Mouse (Mus musculus) midbrain, embryonic 11.5 days (tissue): ENCODE measurements at regions not wholly inside any gene's neighbourhood (a gene's known extent, or its start where the extent isn't known, plus 50 kb on each side); places are given as distances from the start of the nearest gene placed in this dataset.

Source experiments
- ATAC-seq: fragments of 200-750 bp; cut with Nextera tagmentation; 2 replicates; pipeline ENCODE4 v1.8.0; 2017; ENCODE audit warnings: moderate TSS enrichment, moderate library complexity; ENCODE audit not compliant: low FRiP score
- DNase-seq: peaks from one replicate; pipeline ENCODE4 v3.0.0; 2015; ENCODE audit warnings: low spot score; ENCODE audit errors: missing footprints
- H3K27ac ChIP-seq: fragments of 300-500 bp; sonication (generic); 2 replicates; pipeline ENCODE4 v1.5.1; 2014; ENCODE audit warnings: low read depth, low read length
- H3K27me3 ChIP-seq: fragments of 300-500 bp; sonication (generic); 2 replicates; pipeline ENCODE4 v1.6.1; 2014; ENCODE audit warnings: mild to moderate bottlenecking, low read length, moderate library complexity, mixed read lengths; ENCODE audit not compliant: control insufficient read depth, insufficient read depth
- H3K36me3 ChIP-seq: fragments of 300-500 bp; sonication (generic); 2 replicates; pipeline ENCODE4 v1.6.1; 2014; ENCODE audit warnings: mild to moderate bottlenecking, low read length, moderate library complexity, mixed read lengths; ENCODE audit not compliant: control insufficient read depth, insufficient read depth
- H3K4me1 ChIP-seq: fragments of 300-500 bp; sonication (generic); 2 replicates; pipeline ENCODE4 v1.6.1; 2014; ENCODE audit warnings: low read length; ENCODE audit not compliant: control insufficient read depth, insufficient read depth
- H3K4me2 ChIP-seq: fragments of 300-500 bp; sonication (generic); 2 replicates; pipeline ENCODE4 v1.6.1; 2014; ENCODE audit warnings: mild to moderate bottlenecking, moderate library complexity
- H3K4me3 ChIP-seq: fragments of 300-500 bp; sonication (generic); 2 replicates; pipeline ENCODE4 v1.5.1; 2014; ENCODE audit warnings: low read depth, low read length
- H3K9ac ChIP-seq: fragments of 300-500 bp; sonication (generic); 2 replicates; pipeline ENCODE4 v1.6.1; 2014; ENCODE audit warnings: low read length
- H3K9me3 ChIP-seq: fragments of 300-500 bp; sonication (generic); 2 replicates; pipeline ENCODE4 v1.6.1; 2016; ENCODE audit warnings: low read length; ENCODE audit not compliant: control insufficient read depth
- WGBS: fragments of 180-500 bp; shearing (Covaris S2); extraction: QIAGEN DNeasy Blood & Tissue Kit; methylation state at CpG from one replicate; pipeline ENCODE4 v1.1.7; 2014; 5-methylcytosine and 5-hydroxymethylcytosine counted together

DNA sequence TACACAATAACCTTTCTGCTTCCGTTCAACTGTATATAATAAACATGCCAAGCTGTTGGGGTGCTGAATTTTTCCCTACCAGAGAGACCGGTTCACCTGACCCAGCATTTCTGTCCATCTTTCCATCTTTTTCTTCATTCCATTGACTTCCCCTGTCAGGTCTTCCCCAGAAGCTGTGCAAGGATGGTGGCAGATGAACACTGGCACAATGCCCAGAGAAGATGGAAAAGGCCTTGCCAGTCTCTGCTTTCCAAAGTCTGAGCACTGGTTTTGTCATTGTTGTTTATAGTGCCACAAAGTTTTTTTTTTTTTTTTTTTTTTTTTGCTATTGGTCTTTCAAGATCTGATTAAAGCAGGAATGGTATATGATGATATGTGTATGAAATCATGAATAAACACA, 526.6 kb downstream of the Fgf9 start:
- 94% methylated on average over 2 of the region's 2 CpGs for WGBS
- no peak overlapping the region for H3K9ac ChIP-seq
- H3K27me3 ChIP-seq, result no peaks in the 10 kb centered on the region
- ATAC-seq (no peak), DNase-seq (no peak)
- H3K9me3 ChIP-seq, result no peaks in the 10 kb centered on the region
- no peaks in the 10 kb centered on the region for H3K4me1 ChIP-seq
- no peak overlapping the region for H3K4me2 ChIP-seq
- no peak overlapping the region for H3K27ac ChIP-seq
- H3K36me3 ChIP-seq, result no peaks in the 10 kb centered on the region
- H3K4me3 ChIP-seq, result no peak overlapping the region

DNA sequence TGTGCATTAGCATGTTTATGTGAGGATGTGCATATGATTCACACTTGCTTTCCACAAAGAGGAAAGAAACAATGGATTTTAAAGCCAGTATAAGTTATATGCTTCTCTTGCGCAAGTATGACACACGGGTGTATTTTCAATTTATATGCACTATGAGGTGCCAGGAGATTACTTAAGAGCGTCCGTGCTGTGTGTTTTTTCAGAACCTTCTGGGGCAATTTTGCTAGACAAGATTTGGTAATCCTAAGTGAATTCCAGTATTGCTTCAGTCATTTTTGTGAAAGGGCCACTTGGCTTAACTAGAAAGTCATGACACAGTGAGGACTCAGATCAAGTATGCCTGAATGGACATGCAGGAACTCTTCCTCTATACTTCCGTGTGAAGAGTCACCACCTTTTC, 511.5 kb downstream of the Fgf9 start:
- DNase-seq (peak; percentile 8), ATAC-seq (no peak)
- WGBS, result 90% methylated on average over 5 of the region's 5 CpGs
- H3K27ac ChIP-seq, result no peak overlapping the region
- no peaks in the 10 kb centered on the region for H3K27me3 ChIP-seq
- no peak overlapping the region for H3K4me2 ChIP-seq
- H3K4me3 ChIP-seq, result no peak overlapping the region
- no peak overlapping the region for H3K9ac ChIP-seq
- no peaks in the 10 kb centered on the region for H3K4me1 ChIP-seq
- no peaks in the 10 kb centered on the region for H3K9me3 ChIP-seq
- H3K36me3 ChIP-seq, result no peaks in the 10 kb centered on the region

- Histone ChIP-seq H3K27me3 (no peaks in the 10 kb centered on the region), H3K9ac (no peak overlapping the region), H3K4me2 (no peak overlapping the region), H3K36me3 (no peaks in the 10 kb centered on the region), H3K27ac (no peak overlapping the region), H3K9me3 (no peaks in the 10 kb centered on the region), H3K4me1 (no peaks in the 10 kb centered on the region), H3K4me3 (no peak overlapping the region)
- no peak for ATAC-seq
- peak; percentile 68 for DNase-seq
- 84% methylated on average over 2 of the region's 2 CpGs for WGBS
Observed at GRCm38 (mm10) chr14:58570021-58570420, 499.7 kb downstream of the Fgf9 start.

- no peaks in the 10 kb centered on the region for H3K36me3 ChIP-seq
- H3K27me3 ChIP-seq, result no peaks in the 10 kb centered on the region
- H3K9me3 ChIP-seq, result no peaks in the 10 kb centered on the region
Observed at GRCm38 (mm10) chr14:58567472-58567871, 497.1 kb downstream of the Fgf9 start.

GRCm38 (mm10) chr14:58563082-58563481, 492.7 kb downstream of the Fgf9 start:
- no peak for ATAC-seq
- 81% methylated on average over 2 of the region's 2 CpGs for WGBS

More at GRCm38 (mm10) chr14:58567472-58567871, 497.1 kb downstream of the Fgf9 start:
- Histone ChIP-seq H3K27ac (no peak overlapping the region), H3K4me2 (no peak overlapping the region), H3K9ac (no peak overlapping the region), H3K4me3 (no peak overlapping the region), H3K4me1 (no peaks in the 10 kb centered on the region)
- no peak for DNase-seq
- no peak for ATAC-seq

GRCm38 (mm10) chr14:58550785-58551184, 480.4 kb downstream of the Fgf9 start:
- ATAC-seq, result no peak

More at GRCm38 (mm10) chr14:58563082-58563481, 492.7 kb downstream of the Fgf9 start:
- Histone ChIP-seq H3K4me1 (no peaks in the 10 kb centered on the region), H3K4me2 (no peak overlapping the region), H3K4me3 (no peak overlapping the region), H3K9me3 (no peaks in the 10 kb centered on the region), H3K36me3 (no peaks in the 10 kb centered on the region), H3K27ac (no peak overlapping the region), H3K27me3 (no peaks in the 10 kb centered on the region), H3K9ac (no peak overlapping the region)
- no peak for DNase-seq

DNA sequence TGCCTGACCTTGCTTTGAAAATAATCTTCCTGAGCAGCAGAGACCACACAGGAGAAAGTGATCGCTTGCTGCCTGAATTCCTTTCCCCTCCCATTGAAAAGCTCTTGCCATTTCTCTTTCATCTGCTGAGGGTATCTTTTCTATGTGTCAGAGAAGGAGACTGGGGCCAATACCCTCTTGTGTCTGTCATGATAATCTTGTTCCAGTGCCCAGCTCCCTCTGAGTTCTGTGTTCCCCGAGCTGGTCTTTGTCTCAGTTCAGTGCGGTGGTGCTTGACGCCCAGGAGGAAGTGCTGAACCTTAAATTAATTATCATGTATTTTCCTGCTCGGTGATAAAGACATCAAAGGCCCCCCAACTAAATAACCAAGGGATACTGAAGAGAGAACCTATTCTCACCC, 475.4 kb downstream of the Fgf9 start:
- Histone ChIP-seq H3K4me2 (no peak overlapping the region), H3K9ac (no peak overlapping the region), H3K36me3 (no peaks in the 10 kb centered on the region), H3K27ac (no peak overlapping the region), H3K27me3 (peaks cover 2% of the 10 kb centered on the region; the same call in 1 of the 2 replicates), H3K9me3 (no peaks in the 10 kb centered on the region), H3K4me1 (peaks cover 4% of the 10 kb centered on the region; the same call in 1 of the 2 replicates), H3K4me3 (no peak overlapping the region)
- ATAC-seq (no peak), DNase-seq (no peak)
- WGBS, result 7% methylated on average over 5 of the region's 5 CpGs

More at GRCm38 (mm10) chr14:58550785-58551184, 480.4 kb downstream of the Fgf9 start:
- Histone ChIP-seq H3K27ac (no peak overlapping the region), H3K36me3 (no peaks in the 10 kb centered on the region), H3K27me3 (peaks cover 2% of the 10 kb centered on the region; the same call in 1 of the 2 replicates), H3K9me3 (no peaks in the 10 kb centered on the region), H3K4me3 (no peak overlapping the region), H3K9ac (no peak overlapping the region), H3K4me1 (peaks cover 2% of the 10 kb centered on the region; the same call in 1 of the 2 replicates), H3K4me2 (no peak overlapping the region)
- DNase-seq, result no peak
- WGBS, result 27% methylated on average over 2 of the region's 2 CpGs

DNA sequence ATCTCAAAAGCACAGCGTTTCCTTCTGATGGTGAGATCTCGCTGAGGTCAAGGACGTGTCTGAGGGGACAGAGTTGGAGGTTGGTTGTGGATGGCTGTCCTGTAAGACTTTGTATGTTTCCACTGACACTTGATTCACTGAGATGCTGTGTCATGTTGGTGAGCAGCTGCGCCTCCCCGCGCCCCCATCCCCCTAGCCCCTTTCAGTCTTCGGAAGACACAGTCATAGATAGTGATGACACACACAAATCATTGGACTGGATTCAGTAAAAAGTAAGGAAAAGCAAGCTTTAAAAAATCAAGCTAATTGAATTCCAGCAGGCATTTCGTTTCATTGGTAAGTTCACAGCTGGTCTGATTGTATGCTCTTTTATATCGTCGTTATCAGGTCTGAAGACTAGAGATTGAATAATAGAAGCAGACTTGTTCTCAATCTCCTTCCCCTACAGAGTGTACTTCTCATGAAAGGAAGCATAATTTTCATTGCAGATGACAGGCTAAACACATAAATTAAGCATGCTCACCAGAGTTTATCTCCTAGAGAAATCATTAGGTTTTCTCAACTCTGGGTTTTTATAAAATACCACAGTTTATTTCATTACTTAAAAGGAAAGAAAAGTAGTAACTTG, 472.9 kb downstream of the Fgf9 start:
- Histone ChIP-seq H3K4me1 (peaks cover 4% of the 10 kb centered on the region; the same call in 1 of the 2 replicates), H3K9me3 (no peaks in the 10 kb centered on the region), H3K9ac (no peak overlapping the region), H3K36me3 (no peaks in the 10 kb centered on the region), H3K4me3 (no peak overlapping the region), H3K27ac (no peak overlapping the region), H3K27me3 (0 out of 2 replicates have a peak, but pooled peaks cover 2% of the 10 kb centered on the region), H3K4me2 (no peak overlapping the region)
- DNase-seq (no peak), ATAC-seq (no peak)
- 88% methylated on average over 10 of the region's 10 CpGs for WGBS

DNA sequence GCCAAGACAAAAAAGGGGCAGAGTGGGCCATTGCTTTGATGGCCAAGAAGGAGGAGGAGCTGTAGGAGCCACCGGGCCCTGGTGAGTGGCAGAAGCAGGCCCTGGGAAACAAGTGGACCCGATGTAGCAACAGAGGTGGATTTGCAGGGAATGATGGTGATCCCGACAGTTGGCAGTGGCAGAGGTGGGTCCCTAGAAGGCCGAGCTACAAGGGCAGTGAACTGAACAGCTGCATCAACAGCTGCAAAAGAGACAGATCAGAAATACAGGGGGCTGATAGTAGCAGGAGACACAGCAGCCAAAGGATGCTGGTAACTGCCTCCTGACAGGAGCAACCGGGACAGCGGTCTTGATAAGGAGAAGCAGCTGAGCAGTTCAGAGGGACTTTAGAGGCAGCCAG, 467.8 kb downstream of the Fgf9 start:
- ATAC-seq (no peak), DNase-seq (no peak)
- H3K4me3 ChIP-seq, result no peak overlapping the region
- H3K27me3 ChIP-seq, result no peaks in the 10 kb centered on the region
- H3K9me3 ChIP-seq, result no peaks in the 10 kb centered on the region
- H3K27ac ChIP-seq, result no peak overlapping the region
- no peaks in the 10 kb centered on the region for H3K36me3 ChIP-seq
- H3K9ac ChIP-seq, result no peak overlapping the region
- H3K4me1 ChIP-seq, result no peaks in the 10 kb centered on the region
- WGBS, result 80% methylated on average over 6 of the region's 6 CpGs
- H3K4me2 ChIP-seq, result no peak overlapping the region
